Mouse (Mus musculus): ENCODE measurements around the gene Fggy.

DNA sequence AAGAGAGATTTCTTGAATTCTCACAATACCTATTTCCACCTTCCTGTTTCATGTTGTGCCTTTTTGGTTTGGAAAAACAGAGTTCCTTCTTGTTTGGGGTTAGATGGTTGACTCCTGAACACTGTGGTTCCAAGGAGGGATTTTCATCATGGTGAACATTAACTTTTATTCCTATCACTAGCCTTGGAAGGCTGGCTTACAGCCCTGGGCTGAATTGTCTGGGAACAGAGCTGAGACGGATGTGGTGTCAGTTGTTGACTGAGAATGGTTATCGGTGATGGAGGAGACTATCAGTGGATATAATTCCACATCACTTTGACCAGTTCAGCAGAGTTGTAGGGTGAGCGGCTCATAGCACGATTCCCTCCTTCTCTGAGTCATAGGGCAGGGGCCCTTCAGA is 178.7 kb downstream of the Fggy start:
- no peak for TF ChIP-seq GATA1 (IDR thresholded peaks at IDR 0.05; ENCODE audit: low read length)
- TF ChIP-seq TAL1 (IDR thresholded peaks at IDR 0.05; ENCODE audit: low read length): no peak

Data from erythroblast, embryonic 14.5 days (primary cell).